Mouse (Mus musculus) common myeloid progenitor, adult 5-6 weeks (primary cell): ENCODE measurements at regions not wholly inside any gene's neighbourhood (a gene's known extent, or its start where the extent isn't known, plus 50 kb on each side); places are given as distances from the start of the nearest gene placed in this dataset.

Source experiments
- ATAC-seq: replicated peaks from 2 replicates; pipeline ENCODE4 v1.8.0; 2016; ENCODE audit warnings: low read depth, mild to moderate bottlenecking, moderate TSS enrichment, inconsistent platforms; ENCODE audit not compliant: poor library complexity, severe bottlenecking

DNA sequence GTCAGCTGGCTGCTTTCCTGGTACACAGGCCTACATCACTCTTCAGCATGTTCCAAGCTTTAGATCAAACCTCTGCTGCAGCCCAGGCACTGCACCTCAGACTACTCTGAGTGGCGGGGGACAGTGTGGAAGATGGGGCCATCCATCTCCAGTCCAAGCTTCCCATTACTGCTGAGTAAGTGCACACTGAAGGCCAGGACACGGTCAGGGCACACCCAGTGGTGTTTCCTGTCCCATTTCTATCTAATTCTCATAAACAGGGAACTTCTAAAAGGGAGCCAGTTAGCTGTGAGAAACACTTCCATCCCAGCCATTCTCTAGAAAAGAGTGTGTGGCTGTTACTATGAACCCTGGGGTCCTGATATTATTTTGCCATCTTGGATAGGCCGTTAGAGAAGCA lies 298.5 kb upstream of the Zfp637 start:
- no peak for ATAC-seq

DNA sequence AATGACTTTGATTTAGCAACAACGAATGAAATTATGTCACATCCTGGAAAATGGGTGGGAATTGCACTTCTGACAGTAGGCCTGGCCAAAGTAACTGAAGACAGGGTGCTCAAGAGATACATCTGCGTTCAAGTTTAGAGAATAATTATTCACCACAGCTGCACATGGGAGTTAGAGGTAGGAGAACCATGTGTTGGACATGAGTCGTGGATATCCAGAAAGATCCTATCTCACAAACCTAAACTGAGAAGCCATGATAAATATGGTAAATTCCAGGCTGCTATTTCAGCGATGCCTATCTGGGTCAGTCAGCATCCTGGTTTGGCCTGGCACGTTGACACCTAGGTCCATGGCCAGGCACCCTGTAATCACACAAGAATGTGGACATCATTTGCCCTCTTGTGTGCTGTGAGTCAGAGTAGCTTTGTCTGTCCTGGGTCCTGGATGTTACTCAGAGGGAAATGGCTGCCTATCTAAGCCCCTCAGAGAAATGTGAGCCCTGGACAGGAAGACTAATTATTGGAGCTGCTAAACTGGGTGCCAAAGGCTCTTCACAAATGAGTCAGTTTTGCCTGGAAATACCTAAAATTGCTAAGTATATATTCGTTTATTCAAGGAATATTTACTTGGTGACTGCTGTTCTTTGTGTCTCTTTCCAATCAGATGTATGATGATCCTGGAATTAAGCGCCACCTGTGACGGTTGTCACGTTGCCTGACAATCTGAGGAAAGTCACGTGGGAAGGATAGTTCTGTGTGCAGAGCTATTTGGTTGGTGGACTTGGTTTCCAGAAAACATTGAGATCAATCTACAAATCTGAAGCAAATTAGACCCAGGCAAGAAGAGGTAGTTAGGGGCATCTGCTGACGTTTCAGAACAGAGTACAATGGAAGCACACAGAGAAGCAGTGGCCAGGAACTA lies 296.4 kb upstream of the Zfp637 start:
- ATAC-seq = no peak

DNA sequence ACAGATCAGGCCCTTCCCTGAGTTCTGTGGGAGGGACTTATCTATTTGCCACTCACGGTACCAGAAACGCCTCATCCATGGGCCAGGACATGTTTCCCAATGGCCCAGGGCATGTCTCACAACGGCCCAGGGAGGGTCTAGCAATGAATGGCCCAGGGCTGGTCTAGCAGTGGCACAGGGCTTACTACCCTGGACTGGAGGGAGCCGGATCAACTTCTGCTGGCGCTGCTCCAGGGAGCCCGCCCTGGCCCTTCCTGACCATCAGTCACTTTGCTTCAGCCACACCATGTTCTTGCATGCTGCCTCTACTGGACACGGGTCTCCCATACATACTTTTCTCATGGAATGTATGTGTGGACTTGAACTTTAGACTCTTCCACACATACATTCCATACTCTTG lies 290.1 kb upstream of the Zfp637 start:
- ATAC-seq = no peak

DNA sequence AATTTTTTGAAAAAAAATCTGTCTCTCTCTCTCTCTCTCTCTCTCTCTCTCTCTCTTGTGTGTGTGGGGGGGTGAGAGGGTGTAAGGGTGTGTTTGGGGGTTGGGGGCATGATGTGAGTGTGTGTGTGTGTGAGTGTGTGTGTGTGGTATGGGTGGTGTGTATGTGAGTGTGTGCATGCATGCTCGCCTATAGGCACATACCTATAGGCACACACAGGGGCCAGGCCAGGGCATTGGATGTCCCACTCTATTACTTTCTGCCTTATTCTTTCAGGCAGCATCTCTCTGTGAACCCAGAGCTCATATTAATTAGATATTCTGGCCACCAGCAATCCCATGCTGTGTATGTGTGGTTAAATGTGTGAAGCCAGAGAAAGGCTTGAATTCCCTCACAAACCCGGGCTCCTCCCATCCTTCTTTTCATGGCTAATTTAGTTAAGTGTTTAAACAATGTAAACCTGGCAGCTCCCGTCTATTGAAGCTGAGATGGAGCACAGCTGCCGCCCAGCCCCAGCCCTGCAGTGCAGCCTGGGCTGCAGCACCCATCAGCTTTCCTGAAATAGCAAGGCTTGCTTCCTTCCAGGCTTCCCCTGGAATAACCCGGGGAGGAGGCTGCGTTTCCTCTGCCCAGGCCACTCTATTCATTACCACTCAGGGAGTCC lies 288.8 kb upstream of the Zfp637 start:
- ATAC-seq = no peak

DNA sequence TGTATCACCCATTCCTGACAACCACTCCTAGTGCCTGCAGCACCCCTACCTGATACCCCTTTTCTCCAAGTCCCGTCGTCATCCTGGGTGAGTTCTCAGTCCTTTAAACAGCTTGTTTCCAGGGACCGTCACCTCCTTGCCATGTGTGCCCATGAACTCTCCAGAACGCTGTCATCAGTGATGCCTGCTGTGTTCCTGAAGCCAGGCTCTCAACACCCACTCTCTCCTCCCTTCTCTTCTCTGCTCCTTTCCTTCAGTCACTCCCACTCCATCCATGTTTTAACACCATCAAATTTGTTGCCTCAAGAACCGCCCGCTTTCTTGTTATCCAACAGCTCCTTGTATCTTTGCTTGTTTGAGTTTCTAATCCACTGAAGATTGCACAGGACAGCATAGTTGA lies 277.8 kb upstream of the Zfp637 start:
- no peak for ATAC-seq

DNA sequence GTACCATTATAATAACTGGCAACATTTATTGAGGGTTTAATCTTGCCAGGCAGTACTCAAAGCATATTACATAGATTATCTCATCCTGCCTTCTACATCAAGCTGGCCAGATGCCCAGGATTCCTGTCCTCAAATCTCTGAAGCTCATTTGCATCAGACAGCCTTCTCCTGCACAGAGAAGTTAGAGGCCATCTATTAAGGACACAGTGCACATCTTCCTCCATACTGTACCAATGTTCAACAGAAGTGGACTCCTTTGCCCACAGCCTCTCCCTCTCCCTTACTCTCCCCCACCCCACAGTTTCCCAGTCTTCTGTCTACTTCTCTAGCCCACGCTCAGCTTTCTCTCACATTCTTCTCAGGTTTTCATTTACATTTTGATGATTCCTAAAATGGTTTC lies 277.3 kb upstream of the Zfp637 start:
- ATAC-seq = no peak

DNA sequence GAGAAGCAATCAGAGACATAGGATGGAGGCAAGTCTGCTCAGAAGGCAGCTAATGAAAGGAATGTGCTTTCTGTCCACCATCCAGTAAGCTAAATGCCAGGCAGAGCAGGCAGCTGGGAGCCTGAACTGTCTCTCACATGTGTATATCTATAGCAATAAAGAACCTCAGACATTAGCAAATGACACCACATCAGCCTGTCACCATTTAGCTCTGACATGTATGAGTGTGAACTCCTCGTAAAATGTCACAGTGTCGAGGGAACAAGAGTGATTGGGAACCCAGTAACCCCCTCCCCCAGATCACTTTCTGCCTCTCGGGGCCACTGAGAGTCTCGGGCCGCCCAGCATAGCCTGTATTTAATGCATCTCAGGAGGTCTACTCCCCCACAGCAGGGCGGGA lies 274.2 kb upstream of the Zfp637 start:
- ATAC-seq = no peak

DNA sequence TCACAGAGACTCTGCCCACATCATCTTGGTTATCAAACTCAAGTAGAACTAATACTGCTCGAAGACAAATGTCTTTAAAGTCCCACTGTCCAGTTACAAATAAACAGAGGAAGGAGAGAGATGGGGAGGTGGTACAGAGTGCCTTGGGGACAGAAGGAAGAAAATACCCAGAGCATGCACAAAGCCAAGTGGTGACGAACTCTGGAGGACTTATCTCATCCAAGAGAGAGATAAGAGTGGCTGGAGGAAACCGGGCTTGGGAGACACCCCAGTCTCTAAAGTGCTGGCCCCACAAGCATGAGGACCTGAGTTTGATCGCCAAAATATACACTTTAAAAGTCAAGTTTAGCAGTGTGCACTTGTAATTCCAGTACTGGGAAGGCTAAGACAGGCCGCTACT lies 273.3 kb upstream of the Zfp637 start:
- ATAC-seq = no peak

DNA sequence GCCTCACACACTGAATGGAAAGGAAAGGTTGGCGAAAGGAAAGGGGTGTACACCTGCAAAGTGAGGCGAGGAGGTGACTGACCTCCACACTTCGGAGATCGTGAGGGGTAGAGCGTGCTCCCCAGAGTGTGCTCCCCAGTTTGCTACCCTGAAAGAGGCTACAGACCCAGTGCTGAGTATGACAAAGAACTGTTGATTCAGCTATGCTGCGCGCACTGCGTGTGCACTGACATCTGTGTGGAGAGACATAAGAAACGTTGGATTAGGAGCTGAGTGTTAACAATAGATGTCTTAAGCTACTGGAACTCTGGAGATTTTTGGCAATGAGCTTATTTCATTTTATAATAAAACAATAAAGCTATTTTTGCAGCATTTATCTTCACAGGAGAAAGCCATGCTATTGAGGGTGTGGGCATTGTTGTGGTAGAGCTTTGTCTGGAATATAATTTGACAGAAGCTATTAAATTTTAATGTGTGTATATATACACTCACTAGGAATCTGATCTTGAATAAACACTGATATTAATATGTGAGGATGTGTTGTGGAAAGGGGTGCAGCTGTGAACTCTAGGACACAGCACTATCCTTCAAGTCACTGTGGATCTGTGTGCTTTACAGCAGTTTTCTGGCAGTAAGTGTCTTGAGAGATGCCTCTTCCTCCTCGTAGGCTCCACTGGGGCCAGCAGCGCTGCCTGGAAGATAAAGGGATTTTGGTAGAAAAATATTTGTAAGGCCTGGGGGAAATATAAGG lies 271.2 kb upstream of the Zfp637 start:
- ATAC-seq = no peak

DNA sequence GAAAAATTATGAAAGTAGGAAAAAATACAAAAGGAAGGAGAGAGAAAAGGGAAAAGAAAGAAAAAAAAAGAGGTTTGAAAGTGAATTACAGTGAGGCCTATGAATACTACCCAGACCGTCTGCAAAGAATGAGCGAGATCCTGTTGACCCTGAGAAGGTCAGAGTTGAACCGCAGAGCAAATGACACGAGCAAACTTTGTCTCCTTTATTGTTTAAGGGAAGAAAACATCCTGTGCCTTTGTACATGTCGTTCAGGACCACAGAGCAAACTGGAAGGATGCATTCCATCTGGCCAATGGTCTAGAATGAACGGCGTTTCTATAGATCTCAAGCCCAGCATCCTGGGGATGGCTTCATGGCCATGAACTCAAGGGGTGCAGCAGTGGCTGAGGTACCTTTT lies 270.6 kb upstream of the Zfp637 start:
- ATAC-seq = no peak

DNA sequence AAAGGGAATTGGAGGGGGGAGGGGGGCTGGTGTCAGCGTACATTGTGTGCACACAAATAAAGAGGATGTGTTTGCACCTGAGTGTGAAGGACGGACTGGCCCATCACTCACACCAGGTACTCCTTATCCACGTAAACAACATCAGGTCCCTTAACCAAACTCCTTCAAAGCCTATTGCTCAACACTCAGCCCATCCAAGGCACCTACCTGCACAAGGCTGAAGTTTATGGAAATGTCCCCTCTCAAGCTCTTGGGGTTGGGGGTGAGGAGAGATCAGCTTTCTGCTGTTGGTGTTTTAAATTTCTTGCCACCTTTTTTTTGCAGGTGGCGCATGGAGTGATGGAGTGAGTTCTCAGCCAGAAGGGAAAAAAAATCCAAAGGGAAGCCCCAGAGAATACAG lies 270.2 kb upstream of the Zfp637 start:
- ATAC-seq = no peak

DNA sequence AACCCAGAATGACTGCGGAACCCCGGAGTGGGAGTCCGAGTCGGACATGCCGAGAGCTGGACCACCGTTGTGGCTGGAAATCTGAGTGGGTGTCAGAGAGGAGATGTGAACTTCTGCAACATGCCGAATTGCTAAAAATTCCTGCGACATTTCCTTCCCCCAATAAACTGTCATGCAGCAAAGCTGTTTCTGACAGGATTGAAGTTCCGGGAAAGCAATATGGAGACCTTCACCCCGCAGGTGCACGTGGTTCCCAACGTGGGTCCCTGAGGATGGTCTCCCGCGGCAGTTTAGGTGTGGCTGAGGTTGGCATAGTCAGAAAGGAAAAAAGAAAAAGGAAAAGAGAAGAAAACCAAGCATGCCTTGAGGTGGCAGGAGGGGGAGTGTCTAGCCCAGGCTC lies 269.0 kb upstream of the Zfp637 start:
- no peak for ATAC-seq

DNA sequence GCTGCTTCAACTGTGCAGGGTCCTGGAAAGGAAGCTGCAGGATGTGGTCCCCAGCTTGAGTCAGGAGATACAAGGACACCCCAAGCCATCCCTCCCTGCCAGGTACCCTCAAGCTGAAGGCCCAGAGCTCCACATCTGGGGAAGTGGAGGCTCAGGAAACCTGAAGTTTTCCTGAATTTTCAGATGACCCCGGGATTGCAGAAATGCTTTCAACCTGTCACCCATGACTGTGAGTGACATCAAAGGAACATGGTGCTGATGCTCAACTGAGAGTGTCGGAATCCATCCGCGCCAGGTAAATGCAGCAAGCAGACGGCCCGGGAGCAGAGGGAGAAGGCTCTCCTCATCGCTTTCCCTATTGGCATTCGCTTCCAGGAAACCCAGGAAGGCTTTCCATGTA lies 267.6 kb upstream of the Zfp637 start:
- ATAC-seq = no peak

DNA sequence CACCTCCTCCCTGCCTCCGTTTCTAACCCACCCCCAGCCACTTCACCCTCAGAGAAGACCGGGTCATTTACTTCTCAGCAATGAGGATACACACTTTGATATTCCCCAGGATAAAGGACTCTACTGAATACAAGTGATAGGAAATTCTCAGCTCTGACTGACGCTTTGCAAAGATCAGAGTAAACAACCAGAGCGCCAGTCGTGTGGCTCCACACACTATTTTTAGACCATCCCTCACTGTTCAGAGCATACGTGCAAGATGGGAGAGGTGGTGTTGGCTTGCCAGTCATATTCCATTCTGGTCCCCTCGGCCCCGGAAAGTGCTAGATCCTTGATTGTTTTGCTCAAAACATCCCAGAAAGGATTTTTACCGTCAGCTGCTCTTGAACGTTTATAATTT lies 266.8 kb upstream of the Zfp637 start:
- no peak for ATAC-seq

DNA sequence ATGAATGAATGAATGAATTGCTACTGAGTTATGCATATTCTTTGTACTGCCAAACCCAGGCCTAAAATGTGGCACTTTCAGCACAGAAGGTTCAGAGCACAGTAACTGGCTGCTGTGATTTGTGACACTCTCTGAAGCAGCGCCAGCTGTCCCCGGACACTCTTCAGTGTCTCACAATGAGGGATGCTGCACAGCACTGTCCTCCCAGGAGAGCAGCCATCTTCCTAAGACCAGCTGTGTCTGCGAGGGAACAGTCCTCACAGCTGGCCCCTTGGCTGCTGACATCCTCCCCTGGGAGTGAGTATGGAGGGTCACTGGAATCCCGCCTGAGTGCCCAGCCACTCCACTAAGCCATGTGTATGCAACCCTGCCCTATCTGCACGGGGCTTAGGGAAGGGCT lies 265.9 kb upstream of the Zfp637 start:
- ATAC-seq = no peak

DNA sequence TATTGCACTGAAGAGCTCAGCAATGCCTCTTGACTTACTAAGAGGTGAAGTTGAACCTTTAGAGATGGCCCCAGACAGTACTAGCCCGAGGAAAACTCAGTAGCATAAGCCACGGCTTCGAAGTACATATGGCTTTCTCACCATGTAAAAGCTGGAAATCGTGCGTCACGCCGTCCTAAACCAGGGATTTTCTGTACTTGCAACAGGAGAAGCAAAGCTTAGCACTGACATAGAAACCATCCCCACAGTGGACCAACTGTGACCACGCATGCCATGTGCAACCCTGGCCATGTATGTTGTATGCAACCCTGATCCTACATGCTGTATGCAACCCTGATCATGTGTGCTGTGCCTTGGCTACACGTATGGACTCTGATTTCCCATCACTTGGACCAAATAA lies 265.0 kb upstream of the Zfp637 start:
- no peak for ATAC-seq

DNA sequence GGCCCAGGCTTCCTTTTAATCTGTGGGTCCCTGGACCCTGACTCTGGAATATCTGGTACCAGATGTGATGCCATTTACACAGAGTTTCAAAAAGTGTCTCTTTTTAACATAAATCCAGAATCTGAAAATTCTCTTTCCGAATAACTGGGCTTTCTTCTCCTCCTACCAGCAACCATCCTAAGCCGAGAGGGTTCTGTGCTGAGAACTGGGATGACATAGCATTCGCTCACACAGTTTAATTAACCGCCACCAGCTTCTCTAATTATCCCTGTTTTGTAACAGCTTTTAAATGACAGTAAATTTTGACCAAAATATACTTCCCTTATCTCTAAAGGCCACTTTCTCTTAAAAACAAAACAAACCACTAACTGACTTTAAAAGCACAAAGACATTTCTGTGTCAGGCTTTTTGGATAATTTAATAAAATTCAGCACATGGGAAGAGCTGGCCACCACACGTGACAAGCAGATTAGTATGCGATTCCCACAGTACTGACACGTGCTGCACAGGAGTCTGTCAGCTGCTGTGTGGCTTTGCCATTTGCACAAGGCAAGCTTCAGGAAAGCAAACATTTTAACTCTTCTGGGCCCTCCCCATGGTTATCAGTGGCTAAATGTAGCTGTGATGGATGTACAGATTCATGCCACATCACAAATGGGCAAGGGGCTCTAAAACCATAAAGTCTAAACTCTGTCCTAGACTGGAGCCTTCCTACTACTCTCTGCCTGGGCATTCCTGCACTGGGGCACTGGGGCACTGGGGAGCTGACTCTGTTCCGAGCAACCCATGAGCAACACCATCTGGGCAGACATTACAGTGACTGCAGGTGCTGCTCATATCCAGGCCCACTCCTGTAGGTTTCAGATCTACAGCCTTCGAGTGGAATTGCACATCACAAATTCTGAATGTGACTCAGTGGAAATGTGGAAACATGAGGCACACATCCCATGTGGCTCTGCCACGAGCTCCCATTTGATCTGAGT lies 263.1 kb upstream of the Zfp637 start:
- ATAC-seq = no peak

DNA sequence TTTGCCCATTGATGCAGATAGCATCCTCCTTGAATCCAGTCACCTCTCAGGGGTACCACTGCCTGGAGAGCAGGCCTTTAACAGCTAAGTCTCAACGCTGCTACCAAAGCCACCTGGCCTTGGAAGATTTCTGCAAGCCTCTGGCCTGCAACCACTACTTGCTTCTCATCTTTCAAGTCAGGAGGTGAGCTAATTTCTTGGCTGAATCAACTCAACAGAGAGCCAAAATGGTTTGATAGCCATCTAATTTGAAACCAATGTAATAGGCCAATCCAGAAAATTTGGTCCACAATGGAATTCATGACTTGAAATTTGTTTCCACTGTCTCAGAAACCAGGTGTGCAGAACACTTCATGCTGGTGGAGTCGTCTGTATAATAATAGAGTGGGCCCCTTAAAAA lies 260.0 kb upstream of the Zfp637 start:
- ATAC-seq = no peak

DNA sequence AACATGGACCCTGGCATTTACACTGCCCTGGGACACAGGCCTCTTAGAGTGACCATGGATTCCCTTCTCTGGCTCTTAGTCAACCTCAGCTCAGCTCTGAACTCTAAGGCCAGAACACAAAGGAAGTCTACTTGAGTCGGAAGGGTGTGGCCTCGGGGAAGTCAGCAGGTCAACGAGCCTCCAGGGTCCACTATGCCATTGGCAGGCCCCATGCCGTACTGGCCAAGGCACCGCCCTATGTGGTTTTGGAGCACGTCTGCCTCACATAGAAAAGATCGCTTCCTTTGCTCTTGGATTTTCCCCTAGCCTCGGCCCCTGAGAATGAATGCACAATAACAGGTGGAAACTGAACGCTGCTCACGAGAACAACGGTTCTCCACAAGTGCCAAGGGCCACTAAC lies 257.9 kb upstream of the Zfp637 start:
- ATAC-seq = no peak

DNA sequence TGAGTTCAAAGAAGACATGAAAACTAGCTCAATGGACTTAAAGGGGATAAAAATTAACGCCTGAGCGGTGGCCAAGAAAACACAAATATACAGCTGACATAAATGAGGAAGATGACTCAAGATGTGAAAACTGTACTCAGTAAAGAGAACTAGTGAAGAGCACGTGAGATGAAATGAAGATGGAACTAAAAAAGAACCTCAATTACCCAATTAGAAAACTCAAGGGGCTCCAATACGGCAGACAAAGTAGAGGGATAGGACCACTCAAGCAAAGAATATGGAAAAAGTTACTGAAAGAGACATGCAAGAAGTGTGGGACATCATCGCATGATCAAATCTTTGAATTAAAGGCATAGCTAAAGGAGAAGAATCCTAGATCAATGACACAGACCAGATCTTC lies 256.4 kb upstream of the Zfp637 start:
- ATAC-seq = no peak
